Mouse (Mus musculus) left cerebral cortex, adult 9 months (tissue): ENCODE results near the gene Purb.
A peak's percentile ranks its signal among the peaks of the same experiment; 100 is the strongest.
"Not testable (repeated sequence)": the region's sequence is repeated elsewhere in the genome, so short reads cannot be mapped to it uniquely, and the experiment has no call there.

ENCODE experiments used
- DNase-seq, 2 experiments: peaks; one replicate each; pipeline ENCODE4 v3.0.0; 2022; ENCODE audit warnings: low spot score in 2 of 2

Gene Purb

GRCm38 (mm10) chr11:6444077-6444853, 31.5 kb downstream of the Purb start, which contains the start of gene H2afv:
Gene H2afv, minus strand, starts transcription at chr11:6444443.
- DNase-seq, result peak; percentile 99 to 100

GRCm38 (mm10) chr11:6443727-6444076, 32.0 kb downstream of the Purb start:
- no peak for DNase-seq

- no peak for DNase-seq
These were observed 32.6 kb downstream of the Purb start for GRCm38 (mm10) chr11:6443102-6443501.

GRCm38 (mm10) chr11:6442566-6442965, 33.2 kb downstream of the Purb start:
- DNase-seq, result no peak

GRCm38 (mm10) chr11:6440171-6440570, 35.5 kb downstream of the Purb start:
- DNase-seq, result no peak

- no peak for DNase-seq
These were observed 38.0 kb downstream of the Purb start for GRCm38 (mm10) chr11:6437667-6438066.

- DNase-seq, result no peak
These were observed 39.3 kb downstream of the Purb start for GRCm38 (mm10) chr11:6436442-6436841.

- no peak for DNase-seq
These were observed 45.5 kb downstream of the Purb start for GRCm38 (mm10) chr11:6430186-6430585.

GRCm38 (mm10) chr11:6420722-6421350, 54.9 kb downstream of the Purb start:
- no peak for DNase-seq

GRCm38 (mm10) chr11:6420283-6420703, 55.4 kb downstream of the Purb start:
- DNase-seq, result no peak

- not testable (repeated sequence) for DNase-seq
These were observed 56.6 kb downstream of the Purb start for GRCm38 (mm10) chr11:6419156-6419555.

- DNase-seq, result no peak
These were observed 57.0 kb downstream of the Purb start for GRCm38 (mm10) chr11:6418751-6419150.
